Mouse (Mus musculus) heart, embryonic 10.5 days (tissue): ENCODE measurements around the gene Klf12. TPM values are rescaled to one million over a fixed set of nuclear protein-coding genes. Genes with fewer than 3 reads are reported as not detected.
A peak's percentile ranks its signal among the peaks of the same experiment; 100 is the strongest.

Experiments used
- DNase-seq: peaks from one replicate; pipeline ENCODE4 v3.0.0-alpha.2; 2017; ENCODE audit warnings: low spot score
- H3K27ac ChIP-seq: fragments of 300-500 bp; sonication (generic); 2 replicates; pipeline ENCODE4 v1.5.1; 2016; ENCODE audit warnings: mild to moderate bottlenecking
- H3K27me3 ChIP-seq: fragments of 300-500 bp; sonication (generic); 2 replicates; pipeline ENCODE4 v1.6.1; 2016; ENCODE audit warnings: mild to moderate bottlenecking; ENCODE audit not compliant: poor library complexity, insufficient read depth, severe bottlenecking
- H3K36me3 ChIP-seq: fragments of 300-500 bp; sonication (generic); 2 replicates; pipeline ENCODE4 v1.6.1; 2016; ENCODE audit warnings: mild to moderate bottlenecking, moderate library complexity
- H3K4me1 ChIP-seq: fragments of 300-500 bp; sonication (generic); 2 replicates; pipeline ENCODE4 v1.6.1; 2016; ENCODE audit warnings: mild to moderate bottlenecking
- H3K4me3 ChIP-seq: fragments of 300-500 bp; sonication (generic); 2 replicates; pipeline ENCODE4 v1.5.1; 2016; ENCODE audit warnings: mild to moderate bottlenecking, moderate library complexity
- H3K9me3 ChIP-seq: fragments of 300-500 bp; sonication (generic); 2 replicates; pipeline ENCODE4 v1.6.1; 2016; ENCODE audit warnings: mild to moderate bottlenecking, moderate library complexity
- WGBS: fragments of 180-500 bp; shearing (Covaris S2); methylation state at CpG from one replicate; pipeline ENCODE4 v1.1.7; 2016; 5-methylcytosine and 5-hydroxymethylcytosine counted together
- polyA plus RNA-seq: library from polyadenylated mRNA; unstranded; fragments of >200 nt; fragmentation: Nextera tagmentation; extraction: Ambion mirVana; gene quantifications from 2 replicates; pipeline ENCODE4 v1.2.1, GENCODE M21; 2016

Gene Klf12
- polyA plus RNA-seq, 1 experiment from 2014 or later, result 8.4 TPM

- H3K27me3 ChIP-seq, result no peaks in the 10 kb centered on the region
- H3K4me1 ChIP-seq, result no peaks in the 10 kb centered on the region
- H3K27ac ChIP-seq, result no peak overlapping the region
- no peak for DNase-seq
- no peaks in the 10 kb centered on the region for H3K9me3 ChIP-seq
- WGBS, result 72% methylated on average over 11 of the region's 11 CpGs
- H3K4me3 ChIP-seq, result no peak overlapping the region
- no peaks in the 10 kb centered on the region for H3K36me3 ChIP-seq
Measured at GRCm38 (mm10) chr14:100189490-100190197, 94.8 kb downstream of the Klf12 start.

- Histone ChIP-seq H3K9me3 (no peaks in the 10 kb centered on the region), H3K36me3 (no peaks in the 10 kb centered on the region), H3K4me1 (no peaks in the 10 kb centered on the region), H3K4me3 (no peak overlapping the region), H3K27ac (no peak overlapping the region), H3K27me3 (no peaks in the 10 kb centered on the region)
- DNase-seq, result no peak
- WGBS, result 74% methylated on average over 3 of the region's 3 CpGs
Measured at GRCm38 (mm10) chr14:100187372-100187771, 97.1 kb downstream of the Klf12 start.

- no peaks in the 10 kb centered on the region for H3K27me3 ChIP-seq
- WGBS, result 68% methylated on average over 3 of the region's 3 CpGs
- H3K27ac ChIP-seq, result no peak overlapping the region
- no peak for DNase-seq
- no peaks in the 10 kb centered on the region for H3K4me1 ChIP-seq
- H3K4me3 ChIP-seq, result no peak overlapping the region
- H3K36me3 ChIP-seq, result no peaks in the 10 kb centered on the region
- H3K9me3 ChIP-seq, result no peaks in the 10 kb centered on the region
Measured at GRCm38 (mm10) chr14:100177796-100178195, 106.7 kb downstream of the Klf12 start.

GRCm38 (mm10) chr14:100165075-100165474 lies 119.4 kb downstream of the Klf12 start:
- no peaks in the 10 kb centered on the region for H3K27me3 ChIP-seq
- no peak overlapping the region for H3K4me3 ChIP-seq
- H3K27ac ChIP-seq, result no peak overlapping the region
- DNase-seq, result no peak
- 83% methylated on average over 2 of the region's 2 CpGs for WGBS
- peaks cover 4% of the 10 kb centered on the region for H3K4me1 ChIP-seq
- no peaks in the 10 kb centered on the region for H3K36me3 ChIP-seq
- H3K9me3 ChIP-seq, result no peaks in the 10 kb centered on the region

- H3K27ac ChIP-seq, result no peak overlapping the region
- no peak overlapping the region for H3K4me3 ChIP-seq
- no peaks in the 10 kb centered on the region for H3K9me3 ChIP-seq
- no peaks in the 10 kb centered on the region for H3K27me3 ChIP-seq
- H3K4me1 ChIP-seq, result no peaks in the 10 kb centered on the region
- no peak for DNase-seq
- H3K36me3 ChIP-seq, result no peaks in the 10 kb centered on the region
Measured at GRCm38 (mm10) chr14:100156639-100157038, 127.8 kb downstream of the Klf12 start.

- H3K4me3 ChIP-seq, result no peak overlapping the region
- DNase-seq, result no peak
- H3K36me3 ChIP-seq, result 0 out of 2 replicates have a peak, but pooled peaks cover 2% of the 10 kb centered on the region
- no peaks in the 10 kb centered on the region for H3K9me3 ChIP-seq
- H3K27ac ChIP-seq, result no peak overlapping the region
- WGBS, result 86% methylated on average over 8 of the region's 8 CpGs
- H3K4me1 ChIP-seq, result no peaks in the 10 kb centered on the region
- no peaks in the 10 kb centered on the region for H3K27me3 ChIP-seq
Measured at GRCm38 (mm10) chr14:100147666-100148065, 136.8 kb downstream of the Klf12 start.

- no peak overlapping the region for H3K4me3 ChIP-seq
- no peaks in the 10 kb centered on the region for H3K36me3 ChIP-seq
- H3K4me1 ChIP-seq, result no peaks in the 10 kb centered on the region
- DNase-seq, result no peak
- no peaks in the 10 kb centered on the region for H3K27me3 ChIP-seq
- no peak overlapping the region for H3K27ac ChIP-seq
- WGBS, result 88% methylated on average over 1 of the region's 1 CpGs
- no peaks in the 10 kb centered on the region for H3K9me3 ChIP-seq
Measured at GRCm38 (mm10) chr14:100140370-100140769, 144.1 kb downstream of the Klf12 start.

- H3K4me1 ChIP-seq, result no peaks in the 10 kb centered on the region
- WGBS, result 85% methylated on average over 9 of the region's 9 CpGs
- no peaks in the 10 kb centered on the region for H3K36me3 ChIP-seq
- H3K9me3 ChIP-seq, result no peaks in the 10 kb centered on the region
- no peak overlapping the region for H3K4me3 ChIP-seq
- no peak overlapping the region for H3K27ac ChIP-seq
- no peaks in the 10 kb centered on the region for H3K27me3 ChIP-seq
- DNase-seq, result no peak
Measured at GRCm38 (mm10) chr14:100134304-100134703, 150.2 kb downstream of the Klf12 start.

- H3K36me3 ChIP-seq, result no peaks in the 10 kb centered on the region
- no peak overlapping the region for H3K27ac ChIP-seq
- 82% methylated on average over 4 of the region's 4 CpGs for WGBS
- no peak overlapping the region for H3K4me3 ChIP-seq
- no peaks in the 10 kb centered on the region for H3K9me3 ChIP-seq
- no peaks in the 10 kb centered on the region for H3K27me3 ChIP-seq
- no peaks in the 10 kb centered on the region for H3K4me1 ChIP-seq
- DNase-seq, result no peak
Measured at GRCm38 (mm10) chr14:100132479-100132878, 152.0 kb downstream of the Klf12 start.

- 89% methylated on average over 6 of the region's 6 CpGs for WGBS
- Histone ChIP-seq H3K36me3 (no peaks in the 10 kb centered on the region), H3K27ac (no peak overlapping the region), H3K9me3 (no peaks in the 10 kb centered on the region), H3K4me3 (no peak overlapping the region), H3K27me3 (no peaks in the 10 kb centered on the region), H3K4me1 (no peaks in the 10 kb centered on the region)
- DNase-seq, result no peak
Measured at GRCm38 (mm10) chr14:100126126-100126525, 158.4 kb downstream of the Klf12 start.

GRCm38 (mm10) chr14:100121075-100121474 lies 163.4 kb downstream of the Klf12 start:
- DNase-seq, result no peak
- Histone ChIP-seq H3K36me3 (no peaks in the 10 kb centered on the region), H3K4me3 (no peak overlapping the region), H3K4me1 (no peaks in the 10 kb centered on the region), H3K27me3 (no peaks in the 10 kb centered on the region), H3K27ac (no peak overlapping the region), H3K9me3 (no peaks in the 10 kb centered on the region)
- WGBS, result 88% methylated on average over 4 of the region's 4 CpGs

- DNase-seq, result no peak
- Histone ChIP-seq H3K4me1 (no peaks in the 10 kb centered on the region), H3K27ac (no peak overlapping the region), H3K4me3 (no peak overlapping the region), H3K9me3 (no peaks in the 10 kb centered on the region), H3K27me3 (no peaks in the 10 kb centered on the region), H3K36me3 (no peaks in the 10 kb centered on the region)
- WGBS, result 69% methylated on average over 3 of the region's 3 CpGs
Measured at GRCm38 (mm10) chr14:100119866-100120265, 164.6 kb downstream of the Klf12 start.

GRCm38 (mm10) chr14:100113419-100113818 lies 171.1 kb downstream of the Klf12 start:
- WGBS, result 69% methylated on average over 6 of the region's 6 CpGs
- H3K4me3 ChIP-seq, result no peak overlapping the region
- DNase-seq, result no peak
- H3K4me1 ChIP-seq, result peaks cover 15% of the 10 kb centered on the region
- H3K36me3 ChIP-seq, result no peaks in the 10 kb centered on the region
- no peak overlapping the region for H3K27ac ChIP-seq
- no peaks in the 10 kb centered on the region for H3K9me3 ChIP-seq
- H3K27me3 ChIP-seq, result no peaks in the 10 kb centered on the region

- WGBS, result 0% methylated on average over 1 of the region's 1 CpGs
- H3K27ac ChIP-seq, result peak overlapping the region; percentile 52; the same call in 1 of the 2 replicates
- no peaks in the 10 kb centered on the region for H3K36me3 ChIP-seq
- no peak for DNase-seq
- no peaks in the 10 kb centered on the region for H3K27me3 ChIP-seq
- H3K4me1 ChIP-seq, result peaks cover 15% of the 10 kb centered on the region
- no peaks in the 10 kb centered on the region for H3K9me3 ChIP-seq
- H3K4me3 ChIP-seq, result no peak overlapping the region
Measured at GRCm38 (mm10) chr14:100111735-100112134, 172.7 kb downstream of the Klf12 start.
